Mouse (Mus musculus) limb, embryonic 14.5 days (tissue): ENCODE data around the gene Hddc2. TPM values are rescaled to one million over a fixed set of nuclear protein-coding genes. Genes with fewer than 3 reads are reported as not detected.
A peak's percentile ranks its signal among the peaks of the same experiment; 100 is the strongest.

Experiments
- ATAC-seq: fragments of 200-750 bp; cut with Nextera tagmentation; 2 replicates; pipeline ENCODE4 v1.8.0; 2017; ENCODE audit warnings: low read depth, moderate number of reproducible peaks, moderate TSS enrichment; ENCODE audit not compliant: low FRiP score
- DNase-seq: peaks from one replicate; pipeline ENCODE4 v3.0.0-alpha.2; 2015; ENCODE audit warnings: low spot score
- H3K27ac ChIP-seq: fragments of 300-500 bp; sonication (generic); replicated peaks from 2 replicates; pipeline ENCODE4 v1.5.1; 2014; ENCODE audit warnings: low read depth, mild to moderate bottlenecking, low read length, moderate library complexity, mixed read lengths
- H3K27me3 ChIP-seq: fragments of 300-500 bp; sonication (generic); 2 replicates; pipeline ENCODE4 v1.6.1; 2014; ENCODE audit warnings: low read length, mixed read lengths; ENCODE audit not compliant: control insufficient read depth, insufficient read depth
- H3K36me3 ChIP-seq: fragments of 300-500 bp; sonication (generic); 2 replicates; pipeline ENCODE4 v1.6.1; 2014; ENCODE audit warnings: mild to moderate bottlenecking, low read length, moderate library complexity, mixed read lengths; ENCODE audit not compliant: control insufficient read depth, insufficient read depth
- H3K4me1 ChIP-seq: fragments of 300-500 bp; sonication (generic); 2 replicates; pipeline ENCODE4 v1.6.1; 2014; ENCODE audit warnings: antibody characterized with exemption, low read length, mixed read lengths; ENCODE audit not compliant: control insufficient read depth, insufficient read depth
- H3K4me2 ChIP-seq: fragments of 300-500 bp; sonication (generic); replicated peaks from 2 replicates; pipeline ENCODE4 v1.6.1; 2014; ENCODE audit warnings: low read depth, mild to moderate bottlenecking, low read length, moderate library complexity; ENCODE audit not compliant: severe bottlenecking
- H3K4me3 ChIP-seq: fragments of 300-500 bp; sonication (generic); replicated peaks from 2 replicates; pipeline ENCODE4 v1.5.1; 2014; ENCODE audit warnings: low read length
- H3K9ac ChIP-seq: fragments of 300-500 bp; sonication (generic); 2 replicates; pipeline ENCODE4 v1.6.1; 2014; ENCODE audit warnings: mild to moderate bottlenecking, low read depth, low read length, moderate library complexity; ENCODE audit not compliant: severe bottlenecking
- H3K9me3 ChIP-seq: fragments of 300-500 bp; sonication (generic); 2 replicates; pipeline ENCODE4 v1.6.1; 2016; ENCODE audit warnings: low read length; ENCODE audit not compliant: control insufficient read depth
- POLR2A ChIP-seq: fragments of 200-500 bp; IDR thresholded peaks from 2 replicates; pipeline ENCODE4 v1.8.0; 2012; ENCODE audit warnings: inconsistent platforms, mild to moderate bottlenecking, moderate library complexity, borderline replicate concordance; ENCODE audit not compliant: insufficient read depth, insufficient read length; ENCODE audit errors: extremely low read depth
- WGBS: fragments of 180-500 bp; shearing (Covaris S2); extraction: QIAGEN DNeasy Blood & Tissue Kit; methylation state at CpG from one replicate; pipeline ENCODE4 v1.1.7; 2014; 5-methylcytosine and 5-hydroxymethylcytosine counted together
- polyA plus RNA-seq, 2 experiments: library from polyadenylated mRNA; depleted of rRNA in 1 of 2; stranded (reverse) in 1 of 2; unstranded in 1 of 2; fragments of >200 nt; fragmentation: Nextera tagmentation in 1 of 2; extraction: Ambion mirVana in 1 of 2; gene quantifications; 2 replicates each; pipeline versions ENCODE4 v1.2.1 to v1.2.3; 2012 to 2014

The Hddc2 gene
- polyA plus RNA-seq, 2 experiments, result 34.4 to 76.9 TPM

DNA sequence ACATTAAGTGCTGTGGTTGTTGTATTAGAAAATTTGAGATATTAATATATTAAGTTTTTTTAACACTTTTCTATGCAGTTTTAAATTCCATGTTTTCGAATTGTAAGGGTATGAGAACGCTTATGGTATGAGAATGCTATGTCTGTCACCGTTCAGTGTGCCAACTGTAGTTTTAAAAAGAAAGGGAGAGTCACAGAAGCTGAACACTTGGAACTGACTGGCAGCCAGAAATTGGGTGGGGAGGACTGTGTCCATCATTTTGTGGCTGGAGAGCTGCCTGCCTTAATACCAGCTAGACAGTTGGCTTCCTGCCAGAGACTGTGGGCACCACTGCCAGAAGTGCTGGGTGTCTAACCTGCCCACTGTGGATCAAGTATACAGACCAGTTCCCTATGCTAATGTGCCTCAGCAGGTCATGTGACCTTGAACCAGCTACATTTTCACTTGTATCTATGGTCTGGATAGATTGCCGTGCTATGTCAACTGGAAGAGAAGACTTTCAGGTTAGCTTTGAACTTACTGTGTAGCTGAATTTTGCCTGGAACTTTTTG is 18.1 kb downstream of the Hddc2 start:
- 89% methylated on average over 4 of the region's 4 CpGs for WGBS
- Histone ChIP-seq H3K4me1 (no peaks in the 10 kb centered on the region), H3K4me3 (no peak overlapping the region), H3K9ac (no peak overlapping the region), H3K4me2 (no peak overlapping the region), H3K27me3 (no peaks in the 10 kb centered on the region), H3K27ac (no peak overlapping the region), H3K9me3 (no peaks in the 10 kb centered on the region), H3K36me3 (peaks cover 20% of the 10 kb centered on the region)
- ATAC-seq (no peak), DNase-seq (no peak)
- TF ChIP-seq POLR2A, result no peak

DNA sequence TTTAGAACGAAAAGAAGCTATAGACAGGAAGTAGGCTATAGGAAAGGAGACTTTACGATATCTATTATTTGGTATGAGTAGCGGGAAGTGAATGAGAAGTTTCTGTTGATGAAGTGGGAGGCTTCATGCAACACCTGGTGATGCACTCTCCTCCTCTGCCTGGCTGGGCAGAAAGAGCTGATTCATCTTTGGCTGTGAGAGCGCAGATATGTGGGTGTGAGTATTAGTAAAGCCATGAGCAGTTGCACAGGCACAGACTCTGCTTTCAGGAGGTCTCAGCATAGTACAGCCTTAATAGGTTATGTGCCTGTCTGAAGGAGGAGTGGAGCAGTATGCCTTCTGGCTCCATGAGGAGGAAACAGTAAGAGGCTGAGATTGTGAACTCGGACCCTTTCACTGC is 23.2 kb downstream of the Hddc2 start:
- no peaks in the 10 kb centered on the region for H3K27me3 ChIP-seq
- no peak overlapping the region for H3K4me2 ChIP-seq
- H3K27ac ChIP-seq, result no peak overlapping the region
- WGBS, result 77% methylated on average over 5 of the region's 5 CpGs
- H3K36me3 ChIP-seq, result no peaks in the 10 kb centered on the region
- no peaks in the 10 kb centered on the region for H3K9me3 ChIP-seq
- no peaks in the 10 kb centered on the region for H3K4me1 ChIP-seq
- no peak overlapping the region for H3K9ac ChIP-seq
- DNase-seq (no peak), ATAC-seq (no peak)
- no peak for TF ChIP-seq POLR2A
- no peak overlapping the region for H3K4me3 ChIP-seq

DNA sequence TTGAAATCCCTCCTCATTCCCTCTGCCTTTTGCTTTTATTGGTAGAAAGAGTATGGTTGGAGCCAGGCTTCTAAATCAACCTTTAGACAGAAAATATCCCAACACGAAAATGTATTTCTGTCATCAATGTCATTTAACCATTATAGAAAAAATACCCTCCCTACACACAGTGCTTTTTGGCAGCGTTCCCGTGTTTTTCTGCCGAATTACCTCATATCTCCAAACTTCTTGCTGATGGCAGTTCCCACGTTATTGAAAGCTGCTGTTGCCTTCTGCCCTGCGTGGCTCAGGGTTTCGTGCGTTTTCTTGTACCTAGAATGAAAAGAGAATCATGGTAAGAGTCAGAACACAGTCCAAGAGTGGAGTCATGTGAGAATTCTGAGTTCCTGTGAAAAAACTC is 33.2 kb downstream of the Hddc2 start:
- Histone ChIP-seq H3K27me3 (no peaks in the 10 kb centered on the region), H3K36me3 (no peaks in the 10 kb centered on the region), H3K4me1 (no peaks in the 10 kb centered on the region), H3K9me3 (no peaks in the 10 kb centered on the region), H3K4me3 (no peak overlapping the region), H3K27ac (no peak overlapping the region), H3K4me2 (no peak overlapping the region), H3K9ac (no peak overlapping the region)
- DNase-seq (peak; percentile 53), ATAC-seq (no peak)
- no peak for TF ChIP-seq POLR2A
- WGBS, result 70% methylated on average over 8 of the region's 8 CpGs

DNA sequence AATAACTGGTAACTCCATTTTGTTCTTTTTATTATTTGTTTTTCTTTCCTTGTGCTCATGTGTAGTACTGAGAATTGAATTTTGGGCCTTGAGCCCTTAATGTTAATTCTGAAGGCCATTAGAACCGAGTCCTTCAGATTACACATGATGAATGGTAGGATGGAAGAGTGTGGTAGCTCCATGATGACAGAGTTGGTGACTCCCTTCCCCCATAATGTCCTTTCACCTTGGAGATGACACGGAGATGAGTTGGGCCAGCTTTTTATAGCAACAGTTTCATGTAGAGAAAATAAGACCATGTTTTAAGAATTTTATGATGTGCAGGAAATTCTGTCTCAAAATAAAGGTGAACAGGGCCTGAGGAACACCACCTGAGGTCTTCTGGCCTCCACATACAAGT is 37.9 kb downstream of the Hddc2 start:
- ATAC-seq, result no peak
- H3K27me3 ChIP-seq, result no peaks in the 10 kb centered on the region
- WGBS, result 91% methylated on average over 2 of the region's 2 CpGs
- H3K4me2 ChIP-seq, result no peak overlapping the region
- no peaks in the 10 kb centered on the region for H3K9me3 ChIP-seq
- H3K4me1 ChIP-seq, result no peaks in the 10 kb centered on the region
- H3K4me3 ChIP-seq, result no peak overlapping the region
- DNase-seq, result no peak
- TF ChIP-seq POLR2A, result no peak
- no peak overlapping the region for H3K9ac ChIP-seq
- H3K36me3 ChIP-seq, result no peaks in the 10 kb centered on the region
- H3K27ac ChIP-seq, result no peak overlapping the region

DNA sequence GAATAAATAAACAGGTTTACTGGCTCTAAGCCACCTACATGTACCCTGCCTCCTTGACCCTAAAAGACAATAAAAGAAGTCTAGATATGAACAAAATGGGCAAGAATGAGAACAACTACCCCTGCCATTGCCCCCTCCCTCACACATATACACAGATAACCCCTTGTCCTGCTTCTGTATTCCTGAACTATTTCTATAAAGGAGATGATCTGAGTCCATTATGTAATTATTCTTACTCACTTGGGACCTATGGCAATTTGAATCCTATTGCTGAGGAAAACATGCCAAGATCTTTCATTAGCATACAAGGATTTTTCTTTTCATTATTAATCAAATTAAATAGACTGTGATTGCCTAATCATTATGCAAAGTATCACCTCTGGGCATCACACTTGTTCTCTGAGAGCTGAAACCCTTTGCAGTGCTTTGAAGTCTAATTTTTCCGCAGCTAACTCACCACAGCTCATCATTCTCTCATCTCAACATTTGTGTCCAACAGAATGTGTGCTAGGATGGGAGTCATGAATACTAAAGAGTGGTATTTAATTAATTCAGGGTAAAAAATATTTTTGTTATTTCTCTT is 39.8 kb downstream of the Hddc2 start:
- no peaks in the 10 kb centered on the region for H3K9me3 ChIP-seq
- no peak overlapping the region for H3K4me2 ChIP-seq
- no peaks in the 10 kb centered on the region for H3K27me3 ChIP-seq
- TF ChIP-seq POLR2A, result no peak
- DNase-seq (no peak), ATAC-seq (no peak)
- H3K4me1 ChIP-seq, result no peaks in the 10 kb centered on the region
- H3K27ac ChIP-seq, result no peak overlapping the region
- no peak overlapping the region for H3K4me3 ChIP-seq
- H3K9ac ChIP-seq, result no peak overlapping the region
- WGBS, result 97% methylated on average over 1 of the region's 1 CpGs
- no peaks in the 10 kb centered on the region for H3K36me3 ChIP-seq
